Mouse (Mus musculus): ENCODE measurements around the gene Slc25a43. TPM values are rescaled to one million over a fixed set of nuclear protein-coding genes. Genes with fewer than 3 reads are reported as not detected.

Gene Slc25a43
- 0.52 TPM for polyA plus RNA-seq (2014; fragmentation: Illumina TruSeq; extraction: RNeasy Lipid Tissue Mini Kit (QIAGEN cat#74804); ENCODE audit: low read depth, low replicate concordance)

GRCm38 (mm10) chrX:36743503-36744101 is at the start of gene Slc25a43:
TSS of gene Slc25a43 (plus strand) at chrX:36743659.

GRCm38 (mm10) chrX:36795424-36796162 is 52.1 kb downstream of the Slc25a43 start, which contains the start of gene Slc25a5:
TSS of gene Slc25a5 (plus strand) at chrX:36795651.

Other genes starting within 250 kb of the Slc25a43 start
- 32.4 TPM for gene Pgrmc1, start 145.5 kb upstream of the Slc25a43 start, polyA plus RNA-seq (2014; fragmentation: Illumina TruSeq; extraction: RNeasy Lipid Tissue Mini Kit (QIAGEN cat#74804); ENCODE audit: low read depth, low replicate concordance)
- 2.6 TPM for gene Akap17b, start 98.3 kb upstream of the Slc25a43 start, polyA plus RNA-seq (2014; fragmentation: Illumina TruSeq; extraction: RNeasy Lipid Tissue Mini Kit (QIAGEN cat#74804); ENCODE audit: low read depth, low replicate concordance)
- 475 TPM for gene Slc25a5, start 52.0 kb downstream of the Slc25a43 start, polyA plus RNA-seq (2014; fragmentation: Illumina TruSeq; extraction: RNeasy Lipid Tissue Mini Kit (QIAGEN cat#74804); ENCODE audit: low read depth, low replicate concordance)
- 71.5 TPM for gene Ube2a, start 130.2 kb downstream of the Slc25a43 start, polyA plus RNA-seq (2014; fragmentation: Illumina TruSeq; extraction: RNeasy Lipid Tissue Mini Kit (QIAGEN cat#74804); ENCODE audit: low read depth, low replicate concordance)
- gene C330007P06Rik, start 130.5 kb downstream of the Slc25a43 start, polyA plus RNA-seq (2014; fragmentation: Illumina TruSeq; extraction: RNeasy Lipid Tissue Mini Kit (QIAGEN cat#74804); ENCODE audit: low read depth, low replicate concordance): 17.9 TPM
- gene Nkrf, start 159.2 kb downstream of the Slc25a43 start, polyA plus RNA-seq (2014; fragmentation: Illumina TruSeq; extraction: RNeasy Lipid Tissue Mini Kit (QIAGEN cat#74804); ENCODE audit: low read depth, low replicate concordance): 3.1 TPM
- gene Sept6, start 248.1 kb downstream of the Slc25a43 start, polyA plus RNA-seq (2014; fragmentation: Illumina TruSeq; extraction: RNeasy Lipid Tissue Mini Kit (QIAGEN cat#74804); ENCODE audit: low read depth, low replicate concordance): 6.0 TPM